Mouse (Mus musculus) ES-Bruce4 (cell line): ENCODE data around the gene Ttyh1.

Experiments
- CTCF ChIP-seq: IDR thresholded peaks from one replicate; pipeline ENCODE4 v1.8.1; 2011; ENCODE audit warnings: low read depth, low read length
- EP300 ChIP-seq: IDR thresholded peaks from 2 replicates; pipeline ENCODE4 v1.6.1; 2011; ENCODE audit warnings: low read depth, low read length; ENCODE audit not compliant: insufficient read depth
- POLR2A ChIP-seq: IDR thresholded peaks from one replicate; pipeline ENCODE4 v1.8.1; 2011; ENCODE audit warnings: low read length; ENCODE audit not compliant: insufficient read depth

DNA sequence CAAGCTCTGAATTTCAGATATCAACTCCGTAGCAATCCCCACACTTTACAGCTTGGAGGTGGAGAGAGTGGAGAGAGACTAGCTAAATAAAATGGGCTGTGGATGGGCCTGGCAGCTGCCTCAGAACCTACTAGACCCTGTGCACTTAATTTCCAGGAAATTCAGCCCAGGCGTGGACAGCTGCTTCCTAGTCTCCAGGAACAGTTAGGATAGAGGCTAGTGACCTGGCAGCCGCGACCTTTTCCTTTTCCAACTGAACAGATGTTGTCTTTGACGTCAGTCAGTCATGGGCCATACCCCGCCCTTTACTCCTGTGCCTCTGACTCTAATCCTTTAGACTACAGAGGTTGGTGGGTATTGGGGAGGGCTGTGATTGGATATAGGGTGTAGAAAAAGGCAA is 9.7 kb downstream of the Ttyh1 start:
- TF ChIP-seq CTCF (no peak), POLR2A (no peak), EP300 (no peak)
